Mouse (Mus musculus) embryo, embryonic 10.5 days (tissue): ENCODE measurements around the gene Mdk.

Source experiments
- DNase-seq: peaks from one replicate; pipeline ENCODE4 v3.0.0-alpha.2; 2015; ENCODE audit warnings: low spot score

Mdk gene

DNA sequence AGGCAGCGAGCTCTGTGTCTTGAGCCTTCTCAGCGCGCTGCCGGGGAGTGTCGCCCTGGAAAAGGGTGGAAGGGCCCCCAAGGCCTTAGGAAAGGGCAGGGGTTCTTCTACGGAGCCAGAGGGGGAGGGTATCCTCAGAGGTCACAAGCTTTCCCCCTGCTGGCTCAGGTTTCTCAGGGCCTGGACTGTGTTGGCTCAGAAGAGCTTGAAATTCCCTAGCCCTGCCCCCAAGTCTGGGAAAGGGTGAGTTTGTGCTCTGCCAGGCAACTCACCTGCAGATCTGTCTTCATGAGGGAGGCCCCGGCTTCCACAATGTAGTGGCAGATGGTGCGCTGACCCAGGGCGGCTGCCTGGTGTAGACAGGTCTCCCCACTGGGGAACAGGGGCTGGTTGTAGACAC, 1.4 kb upstream of the Mdk start:
- DNase-seq, result peak; percentile 74

GRCm38 (mm10) chr2:91932737-91933350, 747 bp upstream of the Mdk start:
- DNase-seq, result peak; percentile 60

DNA sequence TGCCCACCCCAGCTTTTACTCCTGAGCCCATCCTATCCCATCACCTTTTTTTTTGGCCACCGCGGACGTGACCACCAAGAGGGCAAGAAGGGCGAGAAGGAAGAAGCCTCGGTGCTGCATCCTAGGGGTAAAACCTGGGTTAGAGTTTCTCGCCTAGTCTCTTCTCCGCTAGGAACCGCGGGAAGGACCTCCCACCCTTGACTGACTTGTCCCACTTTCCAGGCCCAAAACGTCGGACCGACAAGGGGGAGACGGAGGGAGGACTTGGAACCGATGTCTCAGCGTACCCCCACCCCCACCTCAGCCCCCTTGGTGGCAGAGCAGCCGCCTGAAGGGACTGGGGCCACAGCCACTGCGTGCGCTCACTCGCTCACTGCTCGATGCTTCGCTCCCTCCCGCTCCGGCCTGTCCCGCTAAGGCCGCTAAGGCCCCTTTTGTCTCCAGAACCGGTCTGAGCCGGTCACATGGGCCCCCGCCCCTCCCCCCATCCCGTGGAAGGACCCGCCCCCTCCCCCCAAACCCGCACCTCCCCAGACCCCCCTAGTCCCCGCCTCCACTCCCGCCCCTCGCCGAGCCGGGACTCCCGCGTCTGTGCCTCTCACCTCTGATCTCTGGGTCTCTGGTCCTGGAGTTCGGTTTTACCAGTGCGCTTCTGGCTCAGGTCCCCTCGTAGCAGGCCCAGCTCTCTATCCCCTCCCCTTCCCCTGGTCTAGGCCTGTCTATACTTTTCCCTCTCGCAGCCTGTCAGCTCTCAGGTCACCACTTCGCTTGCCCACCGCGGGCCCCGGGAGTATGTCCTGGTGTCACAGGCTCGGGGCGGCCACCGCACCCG, 553 bp downstream of the Mdk start:
- DNase-seq, result peak; percentile 94

DNA sequence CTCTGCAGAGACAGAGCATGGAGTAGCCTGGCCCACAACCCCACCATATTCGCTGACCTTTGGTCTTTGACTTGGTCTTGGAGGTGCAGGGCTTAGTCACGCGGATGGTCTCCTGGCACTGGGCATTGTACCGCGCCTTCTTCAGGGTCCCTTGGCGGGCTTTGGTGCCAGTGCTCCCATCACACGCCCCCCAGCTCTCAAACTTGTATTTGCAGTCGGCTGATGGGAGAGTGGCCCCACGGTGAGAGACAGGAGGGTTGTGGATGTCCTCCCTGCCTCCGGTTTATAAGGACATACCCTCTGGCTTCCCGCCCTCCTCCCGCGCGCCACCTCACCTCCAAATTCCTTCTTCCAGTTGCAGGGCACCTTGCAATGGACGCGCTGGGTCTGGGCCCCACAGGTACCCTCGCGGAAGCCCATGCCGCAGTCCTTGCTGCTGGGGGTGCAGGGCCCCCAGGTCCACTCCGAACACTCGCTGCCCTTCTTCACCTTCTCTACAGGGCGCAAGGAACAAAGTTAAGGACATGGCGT, 1.3 kb downstream of the Mdk start:
- DNase-seq, result peak; percentile 64

- peak; percentile 96 for DNase-seq
Measured at GRCm38 (mm10) chr2:91929936-91930335, 2.2 kb downstream of the Mdk start.

DNA sequence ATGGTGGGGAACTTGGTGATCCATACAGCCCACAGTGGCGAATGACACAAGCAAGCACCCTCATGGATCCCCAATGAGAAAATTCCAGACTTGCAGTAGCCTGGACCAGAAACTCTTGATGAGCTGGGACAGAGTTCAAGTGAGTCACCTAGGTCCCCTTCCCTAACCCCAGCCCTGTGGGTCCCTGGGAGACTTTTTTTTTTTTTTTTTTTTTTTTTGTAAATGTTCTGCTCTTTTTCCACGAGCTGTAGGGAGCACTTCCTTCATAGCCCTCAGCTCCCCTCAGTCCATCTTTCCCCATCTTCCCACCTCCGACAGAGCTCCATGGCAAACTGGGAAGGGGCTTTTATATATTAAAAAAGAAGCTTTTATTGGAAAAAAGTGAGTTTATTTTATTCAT, 2.6 kb downstream of the Mdk start:
- no peak for DNase-seq

DNA sequence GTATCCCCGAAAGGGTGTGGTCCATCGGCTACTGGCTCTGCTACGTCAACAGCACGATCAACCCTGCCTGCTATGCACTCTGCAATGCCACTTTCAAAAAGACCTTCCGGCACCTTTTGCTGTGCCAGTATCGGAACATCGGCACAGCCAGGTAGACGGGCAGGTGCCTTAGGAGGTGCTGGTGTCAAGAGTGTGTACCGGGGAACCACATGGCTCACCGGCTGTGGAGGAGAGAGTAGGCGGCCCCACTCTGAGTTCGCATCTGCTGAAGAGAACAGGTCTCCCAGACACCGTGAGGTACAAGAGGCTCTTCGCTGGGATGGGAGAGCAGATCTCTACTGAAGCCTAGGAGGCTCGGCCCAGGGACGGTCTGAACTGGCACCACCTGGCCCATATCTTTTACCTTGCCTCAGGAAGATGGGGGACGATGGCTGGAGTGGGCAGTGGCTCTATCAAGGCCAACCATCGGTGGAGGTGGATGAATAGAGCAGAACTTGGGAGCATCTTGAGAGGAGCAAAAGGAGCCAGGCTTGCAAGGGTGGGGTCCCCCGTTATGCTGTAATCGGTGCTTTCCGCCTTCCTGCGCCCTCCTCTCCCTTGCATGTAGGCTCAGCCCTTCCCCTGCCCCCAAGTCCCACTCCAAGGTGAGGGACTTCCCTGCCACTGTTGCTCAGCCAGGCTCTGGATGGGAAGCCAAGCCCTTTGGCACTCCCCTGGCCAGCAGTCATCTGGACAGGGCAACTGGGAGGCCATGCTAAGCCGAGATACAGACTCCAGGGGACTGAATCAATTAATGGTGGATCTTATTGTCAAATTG, 3.4 kb downstream of the Mdk start:
- no peak for DNase-seq

DNA sequence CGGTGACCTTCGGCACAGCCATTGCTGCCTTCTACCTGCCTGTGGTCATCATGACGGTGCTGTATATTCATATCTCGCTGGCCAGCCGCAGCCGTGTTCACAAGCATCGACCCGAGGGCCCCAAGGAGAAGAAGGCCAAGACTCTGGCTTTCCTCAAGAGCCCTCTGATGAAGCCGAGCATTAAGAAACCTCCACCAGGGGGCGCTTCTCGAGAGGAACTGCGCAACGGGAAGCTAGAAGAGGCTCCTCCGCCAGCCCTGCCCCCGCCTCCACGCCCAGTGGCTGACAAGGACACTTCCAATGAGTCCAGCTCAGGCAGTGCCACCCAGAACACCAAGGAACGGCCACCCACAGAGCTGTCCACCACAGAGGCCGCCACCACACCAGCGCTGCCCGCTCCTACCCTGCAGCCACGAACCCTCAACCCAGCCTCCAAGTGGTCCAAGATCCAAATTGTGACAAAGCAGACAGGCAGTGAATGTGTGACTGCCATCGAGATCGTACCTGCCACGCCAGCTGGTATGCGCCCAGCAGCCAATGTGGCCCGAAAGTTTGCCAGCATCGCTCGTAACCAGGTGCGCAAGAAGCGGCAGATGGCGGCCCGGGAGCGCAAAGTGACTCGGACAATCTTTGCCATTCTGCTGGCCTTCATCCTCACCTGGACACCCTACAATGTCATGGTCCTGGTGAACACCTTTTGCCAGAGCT, 4.1 kb downstream of the Mdk start:
- DNase-seq, result peak; percentile 92

DNA sequence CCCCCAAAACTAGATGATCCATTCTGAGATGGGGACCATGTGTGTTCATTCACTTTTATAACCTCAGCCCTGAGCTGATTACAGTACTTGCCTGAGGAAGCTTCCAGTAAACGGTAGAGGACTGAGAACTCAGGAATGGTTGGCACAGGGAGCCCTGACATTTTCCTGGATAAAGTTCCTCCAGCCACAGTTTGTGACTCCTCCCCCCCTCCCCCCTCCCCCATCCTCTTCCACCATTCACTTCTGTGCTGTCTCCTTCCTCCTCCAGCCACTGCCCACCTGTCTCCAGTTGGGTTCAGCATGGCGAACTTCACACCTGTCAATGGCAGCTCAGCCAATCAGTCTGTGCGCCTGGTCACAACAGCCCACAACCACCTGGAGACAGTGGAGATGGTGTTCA, 5.1 kb downstream of the Mdk start, which contains the start of gene Chrm4:
TSS of gene Chrm4 (plus strand) at position 301 of the 400 bp plus-strand sequence.
- no peak for DNase-seq

DNA sequence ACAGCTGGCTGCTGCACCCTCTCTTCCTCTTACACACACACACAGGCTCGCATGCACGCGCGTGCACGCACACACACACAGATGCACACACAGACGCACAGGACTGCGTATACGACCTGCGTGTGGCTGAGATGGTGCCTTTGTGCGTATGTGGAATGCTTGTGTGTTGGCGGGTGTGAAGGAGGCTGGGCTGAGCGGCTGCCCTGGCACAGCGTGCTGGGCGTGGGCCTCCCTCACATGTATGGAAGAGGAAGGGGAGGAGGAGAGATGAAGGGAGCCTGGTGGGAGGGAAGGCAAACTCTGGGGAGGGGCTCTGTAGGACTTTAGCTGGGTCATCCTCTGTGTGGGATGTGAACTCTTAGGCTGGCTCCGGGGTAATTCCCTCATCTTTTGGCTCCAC, 6.7 kb downstream of the Mdk start:
- no peak for DNase-seq

DNA sequence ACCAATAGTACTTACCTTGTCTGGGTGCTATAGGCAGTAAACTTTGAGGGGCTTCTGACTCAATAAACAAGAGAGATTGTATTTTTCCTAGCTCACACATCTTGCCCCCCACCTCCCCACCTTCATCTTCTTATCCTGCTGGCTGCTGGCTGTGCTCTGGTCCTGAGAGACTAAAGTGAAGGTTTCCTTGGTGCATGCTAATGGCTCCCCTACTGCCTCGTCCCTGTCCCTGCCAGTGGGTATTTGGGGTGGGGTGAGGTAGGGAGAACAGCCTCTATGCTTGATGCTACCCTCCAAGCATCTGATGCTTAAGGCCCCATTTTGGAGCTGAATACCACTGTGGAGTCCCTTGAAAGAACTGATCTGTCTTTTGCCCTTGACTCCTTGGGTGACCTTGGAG, 7.4 kb downstream of the Mdk start:
- DNase-seq, result no peak

GRCm38 (mm10) chr2:91923415-91924337, 8.4 kb downstream of the Mdk start:
- DNase-seq, result peak; percentile 87

DNA sequence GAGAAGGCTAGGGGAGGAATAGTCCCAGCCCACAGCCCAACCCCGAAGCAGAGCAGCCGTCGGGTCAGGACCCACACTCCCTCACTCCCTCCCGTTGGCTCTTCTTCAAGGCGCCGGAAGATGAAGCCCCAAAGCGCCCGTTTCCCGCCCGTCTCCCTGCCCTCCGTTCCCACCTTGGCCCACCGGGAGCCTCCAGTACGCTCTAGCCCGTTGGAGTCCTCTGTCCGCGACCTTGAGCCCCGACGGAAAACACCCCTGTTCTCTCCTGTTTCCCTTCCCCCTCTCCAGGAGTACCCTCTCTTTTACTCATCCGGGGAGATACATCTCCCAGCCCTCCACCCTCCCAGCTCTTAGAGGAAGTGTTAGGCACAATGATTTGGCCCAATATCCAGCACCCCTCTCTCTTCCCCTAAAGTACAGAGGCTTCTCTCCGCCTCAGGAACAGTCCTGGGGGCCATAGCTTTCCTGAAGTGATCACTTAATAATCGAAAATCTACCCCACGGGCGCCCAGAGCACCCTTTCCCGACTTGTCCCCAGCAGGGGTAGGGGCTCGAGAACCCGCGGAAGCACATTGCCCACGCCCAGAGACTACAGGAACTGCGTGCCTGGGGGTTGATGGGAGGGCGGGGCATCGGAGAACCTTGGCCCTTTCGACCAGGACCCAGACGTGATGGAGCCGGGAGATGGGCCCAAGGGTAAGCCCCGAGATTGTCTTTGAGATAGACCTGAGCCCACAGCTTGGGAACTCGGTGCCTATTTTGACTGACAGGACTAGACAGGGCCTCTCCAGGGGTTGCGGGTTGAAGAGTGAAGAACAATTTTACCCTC, 9.3 kb downstream of the Mdk start:
- DNase-seq, result peak; percentile 36

GRCm38 (mm10) chr2:91921790-91922570, 10.1 kb downstream of the Mdk start:
- DNase-seq, result peak; percentile 84

DNA sequence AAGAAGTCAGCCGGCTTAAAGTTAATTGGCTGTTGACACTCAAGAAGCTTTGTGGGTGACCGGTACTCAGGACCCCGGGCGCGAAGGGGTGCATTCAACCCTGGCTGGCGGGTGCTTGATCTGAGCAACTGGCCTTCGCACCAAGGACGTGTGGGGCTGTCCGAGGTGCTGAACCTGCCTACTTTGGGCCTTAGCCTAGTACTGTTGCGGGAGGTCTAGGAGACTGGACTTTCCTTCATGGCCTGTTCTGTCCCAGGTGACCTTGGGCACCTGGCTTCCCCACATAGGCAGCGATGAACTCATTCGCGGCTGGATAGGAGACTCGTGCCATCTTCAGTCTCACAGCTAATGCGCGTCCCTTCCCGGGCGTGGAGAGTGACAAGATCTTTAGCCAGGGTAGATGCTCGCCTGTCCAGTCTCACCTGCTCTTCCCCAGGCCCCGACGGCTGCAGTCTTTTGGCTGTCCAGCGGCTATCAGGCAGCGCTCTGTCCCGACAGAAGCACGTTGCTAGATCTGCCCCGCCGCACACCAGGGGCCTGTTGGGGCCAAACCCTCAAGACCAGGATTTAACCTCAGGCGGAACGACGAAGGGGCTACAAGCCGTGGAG, 10.8 kb downstream of the Mdk start:
- DNase-seq, result peak; percentile 73

GRCm38 (mm10) chr2:91920130-91920529, 12.0 kb downstream of the Mdk start:
- no peak for DNase-seq

- DNase-seq, result no peak
Measured at GRCm38 (mm10) chr2:91917096-91917495, 15.0 kb downstream of the Mdk start.

GRCm38 (mm10) chr2:91916346-91916977, 15.6 kb downstream of the Mdk start:
- DNase-seq, result no peak
